Mouse (Mus musculus) forebrain, embryonic 14.5 days (tissue): ENCODE data around the gene Rps6kl1. TPM values are rescaled to one million over a fixed set of nuclear protein-coding genes. Genes with fewer than 3 reads are reported as not detected.
A peak's percentile ranks its signal among the peaks of the same experiment; 100 is the strongest.

Experiments used
- ATAC-seq: fragments of 200-750 bp; cut with Nextera tagmentation; 2 replicates; pipeline ENCODE4 v1.8.0; 2017; ENCODE audit warnings: mild to moderate bottlenecking, moderate library complexity
- DNase-seq: peaks from one replicate; pipeline ENCODE4 v3.0.0-alpha.2; 2015; ENCODE audit warnings: low spot score
- H3K27ac ChIP-seq: fragments of 300-500 bp; sonication (generic); 2 replicates; pipeline ENCODE4 v1.5.1; 2014; ENCODE audit warnings: low read depth, mild to moderate bottlenecking, control low read depth, low read length, moderate library complexity
- H3K27me3 ChIP-seq: fragments of 300-500 bp; sonication (generic); replicated peaks from 2 replicates; pipeline ENCODE4 v1.6.1; 2014; ENCODE audit warnings: low read length, control low read depth, mixed read lengths; ENCODE audit not compliant: control insufficient read depth, insufficient read depth
- H3K36me3 ChIP-seq: fragments of 300-500 bp; sonication (generic); 2 replicates; pipeline ENCODE4 v1.6.1; 2014; ENCODE audit warnings: low read length, control low read depth; ENCODE audit not compliant: control insufficient read depth, insufficient read depth
- H3K4me1 ChIP-seq: fragments of 300-500 bp; sonication (generic); 2 replicates; pipeline ENCODE4 v1.6.1; 2014; ENCODE audit warnings: antibody characterized with exemption, low read length, control low read depth; ENCODE audit not compliant: control insufficient read depth, insufficient read depth
- H3K4me2 ChIP-seq: fragments of 300-500 bp; sonication (generic); 2 replicates; pipeline ENCODE4 v1.6.1; 2014; ENCODE audit warnings: mild to moderate bottlenecking, control low read depth, low read length
- H3K4me3 ChIP-seq: fragments of 300-500 bp; sonication (generic); 2 replicates; pipeline ENCODE4 v1.5.1; 2014; ENCODE audit warnings: low read depth, low read length, control low read depth
- H3K9ac ChIP-seq: fragments of 300-500 bp; sonication (generic); 2 replicates; pipeline ENCODE4 v1.6.1; 2014; ENCODE audit warnings: mild to moderate bottlenecking, low read length, control low read depth, moderate library complexity
- H3K9me3 ChIP-seq: fragments of 300-500 bp; sonication (generic); replicated peaks from 2 replicates; pipeline ENCODE4 v1.6.1; 2016; ENCODE audit warnings: low read length, control low read depth, mixed read lengths; ENCODE audit not compliant: control insufficient read depth
- WGBS: fragments of 180-500 bp; shearing (Covaris S2); extraction: QIAGEN DNeasy Blood & Tissue Kit; methylation state at CpG from one replicate; pipeline ENCODE4 v1.1.7; 2014; 5-methylcytosine and 5-hydroxymethylcytosine counted together
- polyA plus RNA-seq: library from polyadenylated mRNA; unstranded; fragments of >200 nt; fragmentation: Nextera tagmentation; extraction: Ambion mirVana; gene quantifications from 2 replicates; pipeline ENCODE4 v1.2.1, GENCODE M21; 2014

The Rps6kl1 gene
- polyA plus RNA-seq, 1 experiment from 2014 or later = 11.7 TPM

DNA sequence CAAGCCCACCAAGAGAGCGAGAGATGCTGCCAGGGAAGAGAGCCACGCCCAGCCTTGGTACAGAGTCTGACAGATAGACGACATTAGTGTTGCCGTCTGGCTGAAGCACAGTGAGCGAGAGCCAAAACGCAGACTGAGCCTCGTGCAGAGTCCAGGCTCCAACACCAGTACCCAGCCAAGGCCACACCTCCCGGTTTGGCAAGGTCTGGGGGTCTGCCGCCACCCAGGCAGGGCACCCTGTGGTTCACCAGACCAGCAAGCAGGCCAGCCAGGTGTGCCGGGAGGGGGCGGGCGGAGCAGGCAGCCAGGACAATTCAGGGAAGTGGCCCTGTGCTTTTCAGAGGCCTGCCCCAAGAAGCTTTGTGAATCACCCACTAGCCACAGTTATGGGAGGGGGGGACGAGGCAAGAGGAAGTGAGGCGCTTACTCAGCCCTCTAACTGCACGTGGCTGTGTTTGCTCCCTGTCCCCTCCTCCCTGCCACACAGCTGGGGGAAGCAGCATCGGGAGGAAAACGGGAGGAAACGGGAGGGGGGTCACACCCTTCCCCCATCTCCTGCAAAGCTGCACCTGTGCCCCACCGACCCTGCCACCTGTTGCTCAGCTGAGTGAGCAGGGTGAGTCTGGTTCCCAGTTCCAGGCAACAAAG, 41.5 kb upstream of the Rps6kl1 start:
- 25% methylated on average over 19 of the region's 19 CpGs for WGBS
- no peak overlapping the region for H3K27ac ChIP-seq
- H3K4me3 ChIP-seq = no peak overlapping the region
- H3K9ac ChIP-seq = no peak overlapping the region
- peak; percentile 61 for DNase-seq
- H3K36me3 ChIP-seq = no peaks in the 10 kb centered on the region
- peaks cover 15% of the 10 kb centered on the region for H3K4me1 ChIP-seq
- H3K27me3 ChIP-seq = no peaks in the 10 kb centered on the region
- no peaks in the 10 kb centered on the region for H3K9me3 ChIP-seq
- peak; percentile 24; the same call in 1 of the 2 replicates for ATAC-seq
- no peak overlapping the region for H3K4me2 ChIP-seq

DNA sequence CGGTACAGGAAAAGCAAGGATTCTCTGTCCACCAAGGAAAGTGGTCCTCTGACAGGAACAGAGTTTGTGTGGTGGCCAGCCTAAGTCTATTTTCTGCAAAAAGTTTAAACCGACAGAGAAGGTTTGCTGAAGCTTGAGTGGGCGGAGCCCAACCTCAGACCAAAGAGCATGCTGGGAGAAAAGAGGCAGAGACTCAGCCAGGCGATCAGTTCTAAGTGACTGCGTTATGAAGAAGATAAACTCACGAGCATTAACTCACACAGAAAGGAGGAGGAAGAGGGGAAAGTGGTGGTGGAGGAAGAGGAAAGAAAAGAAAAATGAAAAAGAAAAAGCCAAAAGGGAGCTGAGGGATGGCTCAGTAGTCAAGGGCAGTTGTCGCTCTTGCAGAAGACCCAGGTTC, 39.2 kb upstream of the Rps6kl1 start:
- no peak overlapping the region for H3K27ac ChIP-seq
- no peak overlapping the region for H3K4me3 ChIP-seq
- H3K9ac ChIP-seq = no peak overlapping the region
- DNase-seq = no peak
- 81% methylated on average over 7 of the region's 7 CpGs for WGBS
- H3K4me1 ChIP-seq = peaks cover 15% of the 10 kb centered on the region
- H3K4me2 ChIP-seq = no peak overlapping the region
- H3K27me3 ChIP-seq = no peaks in the 10 kb centered on the region
- H3K9me3 ChIP-seq = no peaks in the 10 kb centered on the region
- no peak for ATAC-seq
- no peaks in the 10 kb centered on the region for H3K36me3 ChIP-seq

DNA sequence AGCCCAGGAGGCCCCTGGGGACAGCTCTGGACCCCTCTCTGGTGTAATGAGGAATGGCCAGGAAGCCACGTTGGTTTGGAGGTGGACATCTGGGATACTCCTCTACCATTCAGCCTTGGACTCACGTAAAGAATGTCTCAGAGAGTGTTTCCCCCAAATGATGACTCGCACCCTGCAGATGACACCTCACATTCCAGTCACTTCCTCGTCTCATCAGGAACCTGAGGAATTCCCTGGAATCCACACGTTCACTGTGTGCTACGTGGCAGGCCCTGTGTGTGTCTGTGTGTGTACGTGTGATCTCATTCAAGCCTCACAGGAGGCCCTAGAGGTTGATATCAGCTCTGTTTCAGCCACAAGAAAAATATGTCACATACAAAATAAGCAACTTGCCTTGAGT, 35.3 kb upstream of the Rps6kl1 start:
- H3K4me1 ChIP-seq = peaks cover 12% of the 10 kb centered on the region
- no peaks in the 10 kb centered on the region for H3K27me3 ChIP-seq
- no peak overlapping the region for H3K4me3 ChIP-seq
- H3K9me3 ChIP-seq = no peaks in the 10 kb centered on the region
- H3K27ac ChIP-seq = no peak overlapping the region
- no peak overlapping the region for H3K4me2 ChIP-seq
- whole genome bisulfite sequencing = 79% methylated on average over 7 of the region's 7 CpGs
- ATAC-seq (no peak), DNase-seq (no peak)
- no peak overlapping the region for H3K9ac ChIP-seq
- no peaks in the 10 kb centered on the region for H3K36me3 ChIP-seq

DNA sequence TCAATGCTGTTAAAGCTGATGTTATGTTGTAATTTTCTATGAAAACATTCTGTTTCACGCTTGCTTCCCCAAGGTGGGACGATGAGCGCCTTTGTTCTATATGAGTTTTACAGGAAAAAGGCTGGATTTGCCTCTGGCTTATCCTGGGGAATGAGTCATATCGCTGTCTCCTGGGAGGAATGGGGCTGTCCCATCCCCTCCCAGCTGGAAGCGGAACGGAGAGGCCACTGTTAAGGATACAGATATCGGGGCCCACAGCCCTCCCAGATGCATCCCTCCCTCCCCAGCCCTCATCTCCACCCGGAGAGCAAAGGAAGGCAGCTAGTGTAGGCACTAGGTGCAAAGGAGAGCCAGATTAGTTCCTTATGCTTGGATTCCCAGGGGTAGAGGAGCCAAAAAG, 34.7 kb upstream of the Rps6kl1 start:
- H3K4me1 ChIP-seq = peaks cover 13% of the 10 kb centered on the region
- ATAC-seq (no peak), DNase-seq (no peak)
- H3K4me2 ChIP-seq = no peak overlapping the region
- H3K4me3 ChIP-seq = no peak overlapping the region
- no peaks in the 10 kb centered on the region for H3K27me3 ChIP-seq
- H3K9ac ChIP-seq = no peak overlapping the region
- H3K27ac ChIP-seq = no peak overlapping the region
- H3K36me3 ChIP-seq = no peaks in the 10 kb centered on the region
- WGBS = 72% methylated on average over 8 of the region's 8 CpGs
- H3K9me3 ChIP-seq = no peaks in the 10 kb centered on the region

DNA sequence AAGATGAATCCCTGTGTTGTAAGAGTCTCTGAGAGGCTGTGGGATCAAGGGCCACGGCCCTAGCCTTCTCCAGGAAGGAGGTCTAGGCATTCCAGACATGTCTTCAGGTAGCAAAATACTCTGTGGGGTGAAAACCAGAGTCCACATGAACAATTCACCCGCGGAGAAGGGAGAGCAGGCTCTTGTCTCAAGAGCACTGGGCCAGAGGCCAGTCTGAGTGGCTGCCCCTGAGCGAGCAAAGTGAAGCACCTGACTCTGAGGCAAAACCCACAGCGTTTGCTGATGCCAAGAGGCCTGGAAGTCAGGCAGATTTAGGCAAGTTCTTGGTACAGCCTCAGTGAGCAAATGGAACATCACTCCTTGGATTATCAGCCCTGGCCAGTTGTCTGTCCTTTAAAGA, 33.1 kb upstream of the Rps6kl1 start:
- no peak overlapping the region for H3K4me3 ChIP-seq
- H3K9ac ChIP-seq = no peak overlapping the region
- H3K4me1 ChIP-seq = peaks cover 13% of the 10 kb centered on the region
- H3K4me2 ChIP-seq = no peak overlapping the region
- H3K36me3 ChIP-seq = no peaks in the 10 kb centered on the region
- DNase-seq = no peak
- no peak overlapping the region for H3K27ac ChIP-seq
- 70% methylated on average over 5 of the region's 5 CpGs for WGBS
- ATAC-seq = no peak
- no peaks in the 10 kb centered on the region for H3K9me3 ChIP-seq
- H3K27me3 ChIP-seq = no peaks in the 10 kb centered on the region

DNA sequence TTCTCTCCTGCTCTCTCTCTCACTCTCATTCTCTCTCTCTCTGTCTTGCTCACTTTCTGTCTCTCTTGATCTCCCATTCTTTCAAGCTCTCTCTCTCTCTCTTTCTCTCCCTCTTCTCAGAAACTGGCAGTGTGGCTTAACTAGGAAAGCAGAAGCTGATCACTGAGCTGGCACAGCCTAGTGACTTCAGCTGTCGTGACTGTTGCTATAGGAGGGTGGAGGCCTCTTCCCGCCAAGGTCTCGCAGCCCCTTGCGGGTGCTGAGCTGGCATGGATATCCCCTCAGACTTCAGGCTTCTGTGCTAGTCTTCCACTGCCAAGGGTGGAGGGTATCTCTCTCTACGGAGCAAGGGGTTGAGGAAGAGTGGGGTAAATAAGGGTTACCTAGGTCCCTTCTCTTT, 31.8 kb upstream of the Rps6kl1 start:
- 60% methylated on average over 5 of the region's 5 CpGs for WGBS
- Histone ChIP-seq H3K27ac (no peak overlapping the region), H3K36me3 (no peaks in the 10 kb centered on the region), H3K4me3 (no peak overlapping the region), H3K9me3 (no peaks in the 10 kb centered on the region), H3K4me1 (peaks cover 13% of the 10 kb centered on the region), H3K27me3 (no peaks in the 10 kb centered on the region), H3K4me2 (no peak overlapping the region), H3K9ac (no peak overlapping the region)
- no peak for DNase-seq
- no peak for ATAC-seq

DNA sequence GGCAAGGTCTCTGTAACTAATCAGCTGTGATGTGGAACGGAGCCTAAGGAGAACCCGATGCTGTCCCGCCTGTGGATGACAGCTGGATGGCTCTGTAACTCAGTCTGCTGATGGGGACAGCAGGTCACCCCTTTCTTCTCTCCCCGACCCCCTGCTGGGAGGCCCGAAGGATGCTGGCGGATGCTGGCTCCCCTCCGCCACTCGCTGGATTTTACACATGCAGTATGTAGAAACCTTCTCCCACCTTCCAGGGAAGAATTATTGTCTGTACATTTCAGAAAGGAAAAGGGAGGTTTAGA, 31.2 kb upstream of the Rps6kl1 start:
- 5% methylated on average over 8 of the region's 8 CpGs for WGBS
- H3K4me3 ChIP-seq = no peak overlapping the region
- H3K27me3 ChIP-seq = no peaks in the 10 kb centered on the region
- H3K9ac ChIP-seq = no peak overlapping the region
- H3K4me1 ChIP-seq = peaks cover 17% of the 10 kb centered on the region
- 0 out of 2 replicates have a peak, but pooled peaks have one; percentile 22 for ATAC-seq
- H3K9me3 ChIP-seq = no peaks in the 10 kb centered on the region
- no peak overlapping the region for H3K4me2 ChIP-seq
- no peak for DNase-seq
- H3K36me3 ChIP-seq = no peaks in the 10 kb centered on the region
- no peak overlapping the region for H3K27ac ChIP-seq

DNA sequence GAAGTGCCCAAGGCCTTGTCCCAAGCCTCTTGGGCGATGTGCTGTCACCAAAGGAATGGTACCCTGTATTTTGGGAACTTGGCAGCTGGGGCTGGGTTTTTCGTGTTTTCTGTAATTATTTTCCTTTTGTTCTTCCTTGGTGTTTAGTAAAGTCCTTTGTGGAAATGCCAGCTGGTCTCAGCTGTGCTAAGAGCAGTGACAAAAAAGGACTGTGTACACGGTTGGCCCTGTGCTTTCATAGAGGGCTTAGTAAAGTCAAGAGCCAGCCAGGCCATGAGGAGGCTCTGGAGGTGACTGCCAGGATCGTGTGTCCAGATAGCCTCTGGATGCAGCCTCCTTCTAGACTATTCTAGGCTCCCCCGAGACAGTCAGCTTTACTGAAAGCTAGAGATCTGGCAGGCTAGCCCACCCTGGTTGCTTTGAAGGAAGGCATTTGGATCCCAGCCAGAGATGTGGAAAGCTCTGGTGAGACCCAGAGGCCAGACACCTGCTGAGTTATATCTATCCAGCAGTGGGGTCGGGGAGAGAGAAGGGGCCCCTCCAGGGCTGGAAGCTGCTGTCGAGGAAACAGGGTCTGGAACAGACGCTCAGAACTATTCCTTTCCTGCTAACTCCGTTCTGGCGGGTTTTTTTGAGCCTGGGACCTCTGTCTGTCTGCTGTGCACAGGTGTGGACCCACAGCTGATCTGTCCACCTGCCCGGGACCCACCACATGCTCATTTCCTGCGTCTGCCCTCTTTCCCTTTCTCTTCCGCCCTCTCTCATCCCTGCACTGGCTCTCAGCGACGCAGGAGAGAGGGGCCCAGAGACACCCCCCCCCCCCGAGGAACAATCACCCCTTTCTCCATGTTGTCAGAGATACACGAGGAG, 30.6 kb upstream of the Rps6kl1 start:
- Histone ChIP-seq H3K27me3 (no peaks in the 10 kb centered on the region), H3K4me1 (peaks cover 23% of the 10 kb centered on the region), H3K36me3 (no peaks in the 10 kb centered on the region), H3K9ac (0 out of 2 replicates have a peak overlapping the region, but pooled peaks have one; percentile 29), H3K4me2 (no peak overlapping the region), H3K9me3 (no peaks in the 10 kb centered on the region), H3K27ac (no peak overlapping the region; the same call in 1 of the 2 replicates), H3K4me3 (no peak overlapping the region)
- ATAC-seq (peak; percentile 27; the same call in 1 of the 2 replicates), DNase-seq (peak; percentile 65)
- WGBS = 24% methylated on average over 17 of the region's 17 CpGs

DNA sequence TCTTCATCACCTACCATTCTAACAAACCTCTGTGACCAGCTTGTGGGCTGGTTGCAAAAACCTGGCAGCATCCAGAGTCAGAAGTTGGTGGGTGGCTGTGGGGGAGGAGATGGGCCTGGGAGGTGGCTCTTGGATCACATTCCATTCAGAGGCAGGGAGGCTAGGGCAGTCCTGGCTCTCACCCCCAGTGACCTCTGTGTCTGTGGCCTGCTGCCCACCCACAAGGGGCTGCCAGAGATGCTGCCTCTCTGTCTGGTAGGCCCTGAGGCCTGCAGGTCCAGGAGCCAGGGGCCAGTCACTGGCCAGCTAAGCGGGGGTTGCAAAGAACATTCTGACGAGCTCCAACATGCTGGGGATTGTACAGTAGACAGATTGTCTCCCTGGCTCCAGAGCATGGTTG, 27.2 kb upstream of the Rps6kl1 start:
- Histone ChIP-seq H3K27me3 (no peaks in the 10 kb centered on the region), H3K4me1 (peaks cover 41% of the 10 kb centered on the region), H3K27ac (no peak overlapping the region), H3K36me3 (no peaks in the 10 kb centered on the region), H3K4me2 (no peak overlapping the region), H3K9ac (no peak overlapping the region), H3K9me3 (no peaks in the 10 kb centered on the region), H3K4me3 (no peak overlapping the region)
- DNase-seq (no peak), ATAC-seq (no peak)
- 83% methylated on average over 2 of the region's 2 CpGs for WGBS
